Mouse (Mus musculus) liver, postnatal 0 days (tissue): ENCODE results near the gene Olfr543. TPM values are rescaled to one million over a fixed set of nuclear protein-coding genes. Genes with fewer than 3 reads are reported as not detected.
A peak's percentile ranks its signal among the peaks of the same experiment; 100 is the strongest.

Experiments used
- ATAC-seq: fragments of 200-750 bp; cut with Nextera tagmentation; 2 replicates; pipeline ENCODE4 v1.8.0; 2017; ENCODE audit warnings: mild to moderate bottlenecking, moderate library complexity
- DNase-seq: peaks from one replicate; pipeline ENCODE4 v3.0.0-alpha.2; 2016
- H3K27ac ChIP-seq: fragments of 300-500 bp; sonication (generic); 2 replicates; pipeline ENCODE4 v1.5.1; 2014; ENCODE audit warnings: antibody characterized with exemption, moderate library complexity, mild to moderate bottlenecking, low read depth
- H3K27me3 ChIP-seq: fragments of 300-500 bp; sonication (generic); 2 replicates; pipeline ENCODE4 v1.6.1; 2014; ENCODE audit warnings: low read length, control low read depth, mixed read lengths; ENCODE audit not compliant: insufficient read depth
- H3K36me3 ChIP-seq: fragments of 300-500 bp; sonication (generic); replicated peaks from 2 replicates; pipeline ENCODE4 v1.6.1; 2014; ENCODE audit warnings: mild to moderate bottlenecking, control low read depth, low read length, moderate library complexity, mixed read lengths; ENCODE audit not compliant: insufficient read depth
- H3K4me1 ChIP-seq: fragments of 300-500 bp; sonication (generic); 2 replicates; pipeline ENCODE4 v1.6.1; 2014; ENCODE audit warnings: antibody characterized with exemption, mild to moderate bottlenecking, control low read depth; ENCODE audit not compliant: insufficient read depth
- H3K4me2 ChIP-seq: fragments of 300-500 bp; sonication (generic); 2 replicates; pipeline ENCODE4 v1.6.1; 2014; ENCODE audit warnings: low read depth, mild to moderate bottlenecking, low read length, moderate library complexity, mixed read lengths
- H3K4me3 ChIP-seq: fragments of 300-500 bp; sonication (generic); 2 replicates; pipeline ENCODE4 v1.5.1; 2014; ENCODE audit warnings: low read depth, low read length
- H3K9ac ChIP-seq: fragments of 300-500 bp; sonication (generic); replicated peaks from 2 replicates; pipeline ENCODE4 v1.6.1; 2014; ENCODE audit warnings: mild to moderate bottlenecking, moderate library complexity
- H3K9me3 ChIP-seq: fragments of 300-500 bp; sonication (generic); 2 replicates; pipeline ENCODE4 v1.6.1; 2016; ENCODE audit warnings: mild to moderate bottlenecking, control low read depth, low read length, mixed read lengths
- CTCF ChIP-seq: sonication (generic); IDR thresholded peaks from 2 replicates; pipeline ENCODE4 v1.5.1; 2016; ENCODE audit warnings: antibody characterized with exemption, low read depth
- EP300 ChIP-seq: IDR thresholded peaks from 2 replicates; pipeline ENCODE4 v1.6.1; 2016; ENCODE audit warnings: antibody characterized with exemption, low read depth, mild to moderate bottlenecking
- WGBS: fragments of 180-500 bp; shearing (Covaris S2); extraction: QIAGEN DNeasy Blood & Tissue Kit; methylation state at CpG from one replicate; pipeline ENCODE4 v1.1.7; 2014; ENCODE audit not compliant: insufficient replicate concordance; 5-methylcytosine and 5-hydroxymethylcytosine counted together
- polyA plus RNA-seq: library from polyadenylated mRNA; unstranded; fragments of >200 nt; fragmentation: Nextera tagmentation; extraction: Ambion mirVana; gene quantifications from 2 replicates; pipeline ENCODE4 v1.2.1, GENCODE M21; 2015

Gene Olfr543
- polyA plus RNA-seq, 1 experiment from 2014 or later, result 0.19 TPM

GRCm38 (mm10) chr7:102446438-102446837 lies 35.0 kb downstream of the Olfr543 start:
- Histone ChIP-seq H3K27ac (no peak overlapping the region), H3K36me3 (peaks cover 72% of the 10 kb centered on the region), H3K4me1 (peaks cover 11% of the 10 kb centered on the region; the same call in 1 of the 2 replicates), H3K4me2 (no peak overlapping the region), H3K4me3 (no peak overlapping the region), H3K9ac (no peak overlapping the region), H3K27me3 (no peaks in the 10 kb centered on the region), H3K9me3 (no peaks in the 10 kb centered on the region)
- TF ChIP-seq EP300 (no peak), CTCF (no peak)
- DNase-seq (no peak), ATAC-seq (no peak)
- WGBS, result 92% methylated on average over 9 of the region's 9 CpGs

DNA sequence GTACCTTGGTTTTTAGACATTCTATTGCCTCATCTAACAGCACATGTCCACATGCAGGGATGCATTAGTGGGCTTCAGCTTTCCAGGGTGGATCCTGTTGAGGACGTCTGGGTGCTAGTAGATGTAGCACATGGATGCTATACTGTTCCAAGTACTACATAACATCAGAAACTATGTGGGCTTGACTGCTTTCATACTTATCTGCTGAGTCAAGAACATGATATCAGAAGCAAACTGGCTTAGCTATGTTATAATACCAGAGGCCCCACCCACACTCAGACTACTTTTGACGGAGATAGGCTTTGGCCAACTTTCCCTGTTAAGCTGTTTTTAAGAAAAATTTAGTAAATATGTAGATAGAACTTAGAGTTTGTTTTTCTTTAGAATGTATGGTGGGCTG lies 37.2 kb downstream of the Olfr543 start:
- WGBS, result 54% methylated on average over 2 of the region's 2 CpGs
- ATAC-seq (peak; percentile 8; the same call in 1 of the 2 replicates), DNase-seq (no peak)
- Histone ChIP-seq H3K27me3 (no peaks in the 10 kb centered on the region), H3K27ac (peak overlapping the region; percentile 39; the same call in 1 of the 2 replicates), H3K9me3 (no peaks in the 10 kb centered on the region), H3K9ac (peak overlapping the region; percentile 58), H3K4me1 (peaks cover 15% of the 10 kb centered on the region; the same call in 1 of the 2 replicates), H3K4me3 (peak overlapping the region; percentile 86), H3K4me2 (peak overlapping the region; percentile 74), H3K36me3 (peaks cover 51% of the 10 kb centered on the region)
- TF ChIP-seq CTCF, result no peak
- peak; percentile 42; the same call in 1 of the 2 replicates for TF ChIP-seq EP300

- Histone ChIP-seq H3K4me2 (peak overlapping the region; percentile 74), H3K36me3 (peaks cover 34% of the 10 kb centered on the region), H3K27ac (peak overlapping the region; percentile 89), H3K4me3 (peak overlapping the region; percentile 86), H3K4me1 (peaks cover 15% of the 10 kb centered on the region; the same call in 1 of the 2 replicates), H3K27me3 (no peaks in the 10 kb centered on the region), H3K9ac (peak overlapping the region; percentile 85), H3K9me3 (no peaks in the 10 kb centered on the region)
- no peak for ATAC-seq
- no peak for TF ChIP-seq CTCF
- TF ChIP-seq EP300, result no peak
- DNase-seq, result no peak
- 0% methylated on average over 4 of the region's 4 CpGs for WGBS
These were observed 39.0 kb downstream of the Olfr543 start for GRCm38 (mm10) chr7:102442432-102442831.

DNA sequence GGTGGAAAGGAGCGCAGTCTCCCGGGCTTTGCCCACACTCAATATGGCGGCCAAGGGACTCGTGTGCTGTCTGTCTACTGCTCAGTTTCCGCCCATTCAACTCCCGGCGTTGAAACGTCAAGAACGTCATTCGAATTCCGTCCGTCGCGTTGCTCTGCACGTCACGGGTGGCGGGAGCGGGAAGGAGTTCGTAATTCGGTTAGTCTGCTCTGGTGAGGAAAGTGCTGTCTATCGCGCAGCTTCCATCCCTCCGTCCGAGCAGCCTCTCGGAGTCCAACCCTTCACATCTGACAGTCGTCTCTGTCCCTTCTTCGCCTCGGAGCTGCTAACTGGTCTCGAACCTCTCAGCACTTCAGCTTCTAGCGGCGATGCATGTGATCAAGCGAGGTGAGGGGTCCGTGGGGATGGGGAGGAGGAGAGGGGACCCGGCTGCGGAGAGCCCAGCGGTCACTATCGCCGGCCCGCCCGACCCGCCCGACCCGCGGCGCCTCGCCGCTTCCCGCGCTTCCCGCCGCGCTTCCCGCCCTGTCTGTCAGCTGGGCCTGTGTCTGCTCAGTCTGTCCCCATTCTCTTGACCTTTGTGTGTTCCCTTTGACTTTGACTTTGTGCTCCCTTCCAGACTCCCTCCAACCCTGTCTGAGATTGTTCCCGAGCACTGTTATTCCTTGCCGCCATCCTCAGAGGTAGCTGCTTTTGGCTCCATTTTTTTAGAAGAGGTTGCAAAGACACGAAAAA lies 39.7 kb downstream of the Olfr543 start, which contains the start of gene Rrm1:
TSS of gene Rrm1 (plus strand) at position 39 of the 735 bp plus-strand sequence.
- TF ChIP-seq EP300 (peak; percentile 66; the same call in 1 of the 2 replicates), CTCF (no peak)
- ATAC-seq, result peak; percentile 97

GRCm38 (mm10) chr7:102440822-102441656 lies 40.4 kb downstream of the Olfr543 start:
- DNase-seq (no peak), ATAC-seq (no peak)
- Histone ChIP-seq H3K36me3 (peaks cover 24% of the 10 kb centered on the region), H3K4me3 (peak overlapping the region; percentile 86), H3K9ac (no peak overlapping the region), H3K27me3 (no peaks in the 10 kb centered on the region), H3K27ac (peak overlapping the region; percentile 7; the same call in 1 of the 2 replicates), H3K4me2 (peak overlapping the region; percentile 74), H3K4me1 (peaks cover 15% of the 10 kb centered on the region; the same call in 1 of the 2 replicates), H3K9me3 (no peaks in the 10 kb centered on the region)
- TF ChIP-seq CTCF (no peak), EP300 (no peak; the same call in 1 of the 2 replicates)
- 53% methylated on average over 15 of the region's 15 CpGs for WGBS

More for the DNA sequence above, 39.7 kb downstream of the Olfr543 start, which contains the start of gene Rrm1:
- no peaks in the 10 kb centered on the region for H3K9me3 ChIP-seq
- peaks cover 15% of the 10 kb centered on the region; the same call in 1 of the 2 replicates for H3K4me1 ChIP-seq
- peak; percentile 94 for DNase-seq
- H3K4me2 ChIP-seq, result peak within 1 kb of the TSS; percentile 74
- peak within 1 kb of the TSS; percentile 89 for H3K27ac ChIP-seq
- no peaks in the 10 kb centered on the region for H3K27me3 ChIP-seq
- WGBS, result under 1% methylated on average over 55 of the region's 56 CpGs
- peak within 1 kb of the TSS; percentile 85 for H3K9ac ChIP-seq
- peaks cover 28% of the 10 kb centered on the region for H3K36me3 ChIP-seq
- peak within 1 kb of the TSS; percentile 86 for H3K4me3 ChIP-seq

GRCm38 (mm10) chr7:102434344-102434743 lies 47.1 kb downstream of the Olfr543 start:
- no peak overlapping the region for H3K4me3 ChIP-seq
- no peaks in the 10 kb centered on the region for H3K27me3 ChIP-seq
- DNase-seq (no peak), ATAC-seq (no peak)
- H3K4me2 ChIP-seq, result no peak overlapping the region
- 44% methylated on average over 2 of the region's 2 CpGs for WGBS
- H3K9me3 ChIP-seq, result no peaks in the 10 kb centered on the region
- H3K4me1 ChIP-seq, result no peaks in the 10 kb centered on the region
- TF ChIP-seq EP300 (no peak), CTCF (no peak)
- H3K9ac ChIP-seq, result no peak overlapping the region
- no peak overlapping the region for H3K27ac ChIP-seq
- peaks cover 46% of the 10 kb centered on the region for H3K36me3 ChIP-seq

Other genes starting within 250 kb of the Olfr543 start
- 52.3 and 54.5 TPM in 2 replicates for gene Rhog, start 225.6 kb downstream of the Olfr543 start, polyA plus RNA-seq
- gene Stim1, start 213.9 kb downstream of the Olfr543 start, polyA plus RNA-seq, result 15.6 and 17.9 TPM in 2 replicates
- gene Rrm1, start 40.0 kb downstream of the Olfr543 start, polyA plus RNA-seq, result 55.9 and 66.4 TPM in 2 replicates
- 0.04 and 0.06 TPM in 2 replicates for gene Olfr544, start 6.6 kb upstream of the Olfr543 start, polyA plus RNA-seq
- gene Olfr545, start 17.9 kb upstream of the Olfr543 start, polyA plus RNA-seq, result not detected in 2 replicates
- not detected in 2 replicates for gene Olfr547, start 53.1 kb upstream of the Olfr543 start, polyA plus RNA-seq
- not detected in 2 replicates for gene Olfr548-ps1, start 59.2 kb upstream of the Olfr543 start, polyA plus RNA-seq
- gene Olfr549, start 68.2 kb upstream of the Olfr543 start, polyA plus RNA-seq, result not detected in 2 replicates
- gene Trim21, start 83.8 kb upstream of the Olfr543 start, polyA plus RNA-seq, result 0.42 and 0.64 TPM in 2 replicates
- not detected in 2 replicates for gene Olfr550, start 89.8 kb upstream of the Olfr543 start, polyA plus RNA-seq
- gene Olfr551, start 110.2 kb upstream of the Olfr543 start, polyA plus RNA-seq, result not detected in 2 replicates
- not detected in 2 replicates for gene Olfr552, start 116.1 kb upstream of the Olfr543 start, polyA plus RNA-seq
- gene Olfr553, start 136.5 kb upstream of the Olfr543 start, polyA plus RNA-seq, result not detected in 2 replicates
- gene Olfr554, start 156.8 kb upstream of the Olfr543 start, polyA plus RNA-seq, result not detected in 2 replicates
- not detected in 2 replicates for gene Olfr555, start 177.1 kb upstream of the Olfr543 start, polyA plus RNA-seq
- gene Olfr556, start 183.2 kb upstream of the Olfr543 start, polyA plus RNA-seq, result not detected in 2 replicates
- gene Trim68, start 205.6 kb upstream of the Olfr543 start, polyA plus RNA-seq, result 1.4 and 1.7 TPM in 2 replicates
- gene Olfr557, start 214.2 kb upstream of the Olfr543 start, polyA plus RNA-seq, result not detected in 2 replicates
- 0.04 TPM in 1 of 2 replicates, not detected in the other for gene Olfr558, start 220.5 kb upstream of the Olfr543 start, polyA plus RNA-seq
- not detected in 2 replicates for gene Olfr33, start 237.4 kb upstream of the Olfr543 start, polyA plus RNA-seq
- not detected in 2 replicates for gene Olfr559, start 245.8 kb upstream of the Olfr543 start, polyA plus RNA-seq